ENCODE assay signal across 9 mouse cellular contexts in the genomic region with DNA sequence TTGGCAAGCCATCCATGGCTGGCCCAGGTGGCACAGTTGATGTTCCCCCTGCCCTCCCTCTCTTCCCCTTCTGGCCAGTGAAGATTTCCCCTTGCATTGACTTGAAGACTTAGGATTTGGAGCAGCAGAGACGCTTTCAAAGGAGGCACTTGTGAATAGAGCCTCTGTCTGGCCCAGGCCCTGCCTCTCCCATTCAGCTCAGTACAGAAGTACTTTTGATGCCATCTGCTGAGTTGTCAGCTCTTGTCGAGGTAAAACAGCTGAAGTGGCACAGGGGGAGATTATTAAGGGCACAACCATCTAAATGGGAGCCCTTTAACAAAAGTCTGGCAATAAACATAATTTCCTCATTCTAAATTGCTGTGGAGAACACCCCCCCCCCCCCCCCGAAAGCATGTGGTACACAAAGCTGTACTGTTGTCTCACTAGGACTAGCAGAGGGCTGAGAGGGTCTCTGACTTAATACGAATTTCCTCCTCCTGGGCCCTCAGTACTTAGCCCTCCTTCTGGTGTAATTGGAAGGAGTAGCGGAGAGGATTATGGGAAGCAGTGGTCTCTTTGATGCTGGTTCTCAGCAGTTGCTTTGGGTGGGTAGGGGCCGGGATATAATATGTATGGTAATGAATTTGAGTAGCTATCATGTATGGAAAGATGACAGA. TPM values are rescaled to one million over a fixed set of nuclear protein-coding genes. Genes with fewer than 3 reads are reported as not detected.
DNase-seq lines count a peak whose midpoint lies in the region; ATAC-seq and TF ChIP-seq lines count a peak whose summit lies in the region.
"Had no signal": no experiment of that assay in that cellular context is flagged by ENCODE, and none has a peak within 500 bp of the region (broad histone marks: within the 10 kb centered on the region; RNA-seq: fewer than 3 reads in every experiment).

No protein-coding gene starts in this region.

- DNase-seq in lung, embryonic 14.5 days, result no peak
- DNase-seq in lung, postnatal 4 days, result no peak
- DNase-seq in forebrain, embryonic 11.5 days (ENCODE audit: low spot score), result no peak
- peak; percentile 59 to 62 for DNase-seq in layer of hippocampus, postnatal 36 days
- DNase-seq in natural killer cell, adult 2 months (ENCODE audit: low spot score in 2 of 2), result no peak
- DNase-seq in lung, postnatal 25 days (ENCODE audit: low spot score), result no peak
- no peak for DNase-seq in lung, adult 2 months
- DNase-seq: kidney, adult 11 months had no signal

- peak overlapping the region; percentile 38; the same call in 1 of the 2 replicates for H3K27ac ChIP-seq in lung, embryonic 14.5 days (ENCODE audit: low read depth)
- H3K27ac ChIP-seq in forebrain, embryonic 11.5 days (ENCODE audit: low read depth, low read length), result peak overlapping the region; percentile 83
- peak overlapping the region; percentile 67 for H3K27ac ChIP-seq in olfactory bulb, adult 2 months (ENCODE audit: insufficient read depth, low read depth, low read length)

- H3K27me3 ChIP-seq in lung, embryonic 14.5 days (ENCODE audit: insufficient read depth, low read length), result no peaks in the 10 kb centered on the region
- H3K27me3 ChIP-seq in forebrain, embryonic 11.5 days (ENCODE audit: control insufficient read depth, insufficient read depth, low read length), result no peaks in the 10 kb centered on the region

- H3K4me2 ChIP-seq in lung, embryonic 14.5 days, result no peak overlapping the region
- H3K4me2 ChIP-seq in forebrain, embryonic 11.5 days (ENCODE audit: low read depth, low read length, severe bottlenecking), result no peak overlapping the region

- 58% methylated on average over 6 of the region's 6 CpGs for WGBS in lung, embryonic 14.5 days
- 25% methylated on average over 6 of the region's 6 CpGs for WGBS in forebrain, embryonic 11.5 days
- WGBS in olfactory bulb, adult 2 months, result 36% methylated on average over 6 of the region's 6 CpGs
- WGBS in lung, adult 2 months, result 53% methylated on average over 6 of the region's 6 CpGs

- no peak overlapping the region for H3K4me3 ChIP-seq in lung, embryonic 14.5 days (ENCODE audit: low read depth, low read length)
- H3K4me3 ChIP-seq in forebrain, embryonic 11.5 days (ENCODE audit: low read depth, low read length), result no peak overlapping the region
- no peak overlapping the region for H3K4me3 ChIP-seq in olfactory bulb, adult 2 months (ENCODE audit: insufficient read depth, low read depth, low read length)
- no peak overlapping the region for H3K4me3 ChIP-seq in lung, adult 2 months (replicated peaks; ENCODE audit: extremely low read depth, low read depth, low read length)

- H3K4me1 ChIP-seq in lung, embryonic 14.5 days (ENCODE audit: insufficient read depth), result peaks cover 41% of the 10 kb centered on the region
- H3K4me1 ChIP-seq in forebrain, embryonic 11.5 days (replicated peaks; ENCODE audit: control insufficient read depth, insufficient read depth, low read length), result peaks cover 43% of the 10 kb centered on the region
- H3K4me1 ChIP-seq in olfactory bulb, adult 2 months (ENCODE audit: control insufficient read depth, insufficient read depth, low read length), result peaks cover 33% of the 10 kb centered on the region
- H3K4me1 ChIP-seq in lung, adult 2 months (ENCODE audit: control insufficient read depth, insufficient read depth, low read length), result peaks cover 40% of the 10 kb centered on the region

- TF ChIP-seq POLR2A in olfactory bulb, adult 2 months (IDR thresholded peaks at IDR 0.05; ENCODE audit: insufficient read depth, low read depth, low read length), result no peak
- no peak for TF ChIP-seq POLR2A in lung, adult 2 months (IDR thresholded peaks at IDR 0.05; ENCODE audit: borderline replicate concordance, extremely low read depth, low read depth, low read length)

- no peak overlapping the region for H3K9ac ChIP-seq in lung, embryonic 14.5 days
- H3K9ac ChIP-seq in forebrain, embryonic 11.5 days (ENCODE audit: low read length), result no peak overlapping the region

- TF ChIP-seq CTCF in lung, embryonic 14.5 days (IDR thresholded peaks at IDR 0.05; ENCODE audit: low read depth), result no peak
- no peak for TF ChIP-seq CTCF in olfactory bulb, adult 2 months (IDR thresholded peaks at IDR 0.05; ENCODE audit: insufficient read depth, low read depth, low read length)
- no peak for TF ChIP-seq CTCF in lung, adult 2 months (IDR thresholded peaks at IDR 0.05; ENCODE audit: insufficient read depth, low read length)

- H3K36me3 ChIP-seq in lung, embryonic 14.5 days (ENCODE audit: insufficient read depth), result no peaks in the 10 kb centered on the region
- no peaks in the 10 kb centered on the region for H3K36me3 ChIP-seq in forebrain, embryonic 11.5 days (ENCODE audit: control insufficient read depth, insufficient read depth, low read length)

- no peaks in the 10 kb centered on the region for H3K9me3 ChIP-seq in lung, embryonic 14.5 days (ENCODE audit: low read depth, low read length)
- H3K9me3 ChIP-seq in forebrain, embryonic 11.5 days (ENCODE audit: control insufficient read depth, low read length), result no peaks in the 10 kb centered on the region

- ATAC-seq in lung, embryonic 14.5 days (ENCODE audit: insufficient read depth), result no peak
- ATAC-seq in forebrain, embryonic 11.5 days (replicated peaks; ENCODE audit: low FRiP score), result peak; percentile 83

RNA-seq across cellular contexts. Expression of gene Map4k4, which starts 47.1 kb away (rescaled TPM):
- polyA plus RNA-seq in lung, embryonic 14.5 days (2014; fragmentation: Nextera tagmentation; extraction: Ambion mirVana), result 44.7 and 49.3 TPM in 2 replicates
- 52.4 and 58.2 TPM in 2 replicates for polyA plus RNA-seq in forebrain, embryonic 11.5 days (2014; fragmentation: Nextera tagmentation; extraction: Ambion mirVana)
- 100 to 1,000 TPM; 146 to 166 TPM for total RNA-seq in layer of hippocampus, postnatal 36 days (2021)
- 300 and 913 TPM in 2 replicates for polyA plus RNA-seq in olfactory bulb, adult 2 months (2012; ENCODE audit: insufficient read depth, insufficient read length, low replicate concordance, missing spikeins)
- polyA plus RNA-seq in lung, adult 2 months (2012; rRNA removed), result 80.4 and 94.7 TPM in 2 replicates

Comparison
In these comparisons a context has a peak if more than half of its experiments do, and no peak if none do; other contexts are left out.
1. DNase-seq: peak in layer of hippocampus, postnatal 36 days (2 of 2); none in lung, embryonic 14.5 days (single experiment), lung, postnatal 4 days (0 of 2), forebrain, embryonic 11.5 days (single experiment), natural killer cell, adult 2 months (0 of 2), lung, postnatal 25 days (single experiment) and lung, adult 2 months (single experiment).
2. Peak in every context shown above with its lines, with median percentiles within 50 percentile points of each other: H3K27ac ChIP-seq.